Mouse (Mus musculus): ENCODE data around the gene Gtpbp2.

Gtpbp2 gene

GRCm38 (mm10) chr17:46203078-46203477, 42.2 kb downstream of the Gtpbp2 start:
- DNase-seq (ENCODE audit: extremely low spot score, low spot score): no peak

DNA sequence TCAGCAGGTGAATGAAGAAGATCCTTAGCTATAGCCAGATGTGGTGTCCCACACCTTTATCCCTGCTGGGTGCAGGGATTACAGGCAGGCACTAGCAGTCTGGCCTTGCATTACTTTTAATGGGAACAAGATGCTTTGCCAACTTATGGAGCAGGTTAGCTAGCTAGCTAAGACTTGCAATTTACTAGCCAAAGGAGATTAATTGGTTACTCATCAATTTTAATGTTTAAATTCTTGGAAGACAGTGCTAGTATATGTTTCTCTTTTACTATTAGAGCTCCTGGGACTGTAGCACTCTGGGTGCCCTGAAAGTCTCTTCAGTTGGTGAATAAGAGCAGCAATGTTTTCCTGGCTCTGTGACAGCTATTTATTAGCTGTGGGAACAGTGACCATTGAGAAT, 45.8 kb downstream of the Gtpbp2 start:
- DNase-seq (ENCODE audit: extremely low spot score, low spot score): no peak

DNA sequence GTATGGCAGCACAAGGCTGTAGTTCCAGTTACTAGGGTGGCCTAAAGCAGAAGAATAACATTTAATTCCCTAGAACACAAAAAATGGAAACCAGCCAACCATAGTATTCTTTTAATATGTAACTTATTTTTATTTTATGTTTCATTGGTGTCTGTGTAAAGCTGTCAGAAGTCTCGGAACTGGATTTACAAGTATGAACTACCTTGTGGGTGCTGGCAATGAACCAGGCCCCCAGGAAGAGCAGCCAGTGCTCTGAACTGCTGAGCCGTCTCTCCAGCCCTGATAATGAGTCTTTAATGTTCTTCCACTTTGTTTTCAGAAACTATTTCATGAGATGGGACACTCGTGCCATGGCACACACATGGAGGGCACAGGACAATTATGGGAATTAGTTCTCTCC, 49.7 kb downstream of the Gtpbp2 start:
- DNase-seq (ENCODE audit: extremely low spot score, low spot score): no peak
